In the genomic region with DNA sequence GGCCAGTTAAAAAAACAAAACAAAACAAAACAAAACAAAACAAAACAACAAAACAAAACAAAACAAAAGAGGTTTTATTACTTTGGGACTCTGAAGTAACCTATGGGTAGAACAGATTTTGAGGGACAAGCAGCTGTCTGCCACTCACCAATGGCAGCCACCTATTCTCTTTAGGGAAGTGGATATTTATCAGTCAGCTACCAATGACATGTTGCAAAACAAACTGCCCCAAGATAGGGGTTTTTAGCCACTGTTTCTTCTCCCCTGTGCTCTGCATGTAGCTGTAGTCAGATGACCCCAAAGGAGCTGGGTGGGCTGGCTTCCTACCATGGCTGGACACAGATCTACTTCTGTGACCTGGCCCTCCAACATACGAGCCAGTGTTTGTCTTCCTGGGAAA, we compare ENCODE assay signal across 18 mouse cellular contexts.
"Had no signal": no experiment of that assay in that cellular context is flagged by ENCODE, and none has a peak within 500 bp of the region (broad histone marks: within the 10 kb centered on the region; RNA-seq: fewer than 3 reads in every experiment).

No protein-coding gene starts in this region.

- H3K27me3 ChIP-seq: liver, embryonic 12.5 days; midbrain, embryonic 12.5 days; neural tube, embryonic 12.5 days had no signal

- H3K27ac ChIP-seq: liver, embryonic 12.5 days; liver, embryonic 14.5 days; midbrain, embryonic 12.5 days; neural tube, embryonic 12.5 days had no signal

- H3K9ac ChIP-seq: liver, embryonic 12.5 days; liver, embryonic 14.5 days; lung, embryonic 14.5 days; midbrain, embryonic 12.5 days; neural tube, embryonic 12.5 days had no signal

- H3K9me3 ChIP-seq: liver, embryonic 12.5 days; midbrain, embryonic 10.5 days; midbrain, embryonic 12.5 days; neural tube, embryonic 12.5 days had no signal

- H3K4me1 ChIP-seq: liver, embryonic 12.5 days; neural tube, embryonic 12.5 days had no signal

- DNase-seq: lung, adult 18-20 months; lung, embryonic 14.5 days; lung, postnatal 10 days; lung, postnatal 4 days; midbrain, embryonic 14.5 days; right cerebral cortex, postnatal 14 days; right cerebral cortex, postnatal 4 days; spleen, adult 18-20 months; thymus, adult 2 months; thymus, postnatal 25 days; thymus, postnatal 4 days had no signal

- ATAC-seq: liver, embryonic 12.5 days; midbrain, embryonic 16.5 days had no signal

- H3K4me2 ChIP-seq: liver, embryonic 12.5 days; lung, embryonic 14.5 days; midbrain, embryonic 12.5 days; neural tube, embryonic 12.5 days had no signal

- H3K36me3 ChIP-seq: liver, embryonic 12.5 days had no signal

- H3K4me3 ChIP-seq: liver, embryonic 12.5 days; midbrain, embryonic 10.5 days; midbrain, embryonic 12.5 days; myocyte; neural tube, embryonic 12.5 days had no signal
